Mouse (Mus musculus) leukemia stem cell, adult 10-12 weeks (primary cell): ENCODE data around the gene Olfr1321. TPM values are rescaled to one million over a fixed set of nuclear protein-coding genes. Genes with fewer than 3 reads are reported as not detected.

Source experiments
- polyA plus RNA-seq: library from polyadenylated mRNA; stranded (reverse); fragments of >175 nt; gene quantifications from 2 replicates; pipeline ENCODE4 v1.2.3, GENCODE M21; 2012; ENCODE audit warnings: low replicate concordance

Olfr1321 gene
- not detected in 2 replicates for polyA plus RNA-seq

DNA sequence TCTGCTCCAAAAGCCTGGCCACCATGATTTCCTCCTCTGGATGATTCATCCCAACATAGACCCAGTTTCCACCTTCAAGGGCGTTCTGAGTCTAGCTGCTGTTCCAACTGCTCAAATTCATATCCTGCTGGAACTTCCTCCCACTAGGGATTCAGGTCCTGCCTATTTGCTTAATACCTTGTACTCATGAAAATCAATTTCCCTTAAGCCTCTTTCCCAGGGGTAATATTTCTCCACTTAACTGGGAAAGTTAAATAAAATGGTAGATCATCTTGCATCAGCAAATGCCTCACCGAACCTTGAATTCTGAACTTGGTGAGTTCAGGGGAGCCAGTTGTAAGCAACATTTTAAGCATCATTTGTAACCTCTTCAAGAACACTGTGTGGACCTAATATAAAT is at the start of gene Olfr1321:
Gene Olfr1321, minus strand, starts transcription at position 101 of the 400 bp plus-strand sequence.

Other genes with a start within 250 kb of the Olfr1321 start
- not detected in 2 replicates for gene Olfr1320, start 62.7 kb downstream of the Olfr1321 start, polyA plus RNA-seq
- gene Igsf1, start 62.7 kb upstream of the Olfr1321 start, polyA plus RNA-seq: not detected in 2 replicates
- gene Olfr1322, start 156.4 kb upstream of the Olfr1321 start, polyA plus RNA-seq: not detected in 2 replicates